Mouse (Mus musculus) CH12.LX (cell line): ENCODE data around the gene Fam186b.

Experiments
- CTCF ChIP-seq, 2 experiments: IDR thresholded peaks in 1 of 2; conservative IDR thresholded peaks in 1 of 2; 2 replicates each; pipeline ENCODE4 v1.5.1; 2011 to 2012; ENCODE audit warnings: low read depth in 2 of 2, low read length in 2 of 2, improper control_type of control experiment in 1 of 2, inconsistent platforms in 1 of 2, mild to moderate bottlenecking in 1 of 2, moderate library complexity in 1 of 2
- E2F4 ChIP-seq: IDR thresholded peaks from 2 replicates; pipeline ENCODE4 v1.6.1; 2011; ENCODE audit warnings: low read depth, low read length, improper control_type of control experiment; ENCODE audit not compliant: insufficient replicate concordance
- GABPA ChIP-seq: IDR thresholded peaks from 2 replicates; pipeline ENCODE4 v1.6.1; 2012; ENCODE audit warnings: low read depth, low read length, improper control_type of control experiment, inconsistent platforms; ENCODE audit not compliant: insufficient replicate concordance
- MAX ChIP-seq: IDR thresholded peaks from 2 replicates; pipeline ENCODE4 v1.6.1; 2011; ENCODE audit warnings: low read length, improper control_type of control experiment
- MAZ ChIP-seq: IDR thresholded peaks from 2 replicates; pipeline ENCODE4 v1.6.1; 2012; ENCODE audit warnings: low read depth, mild to moderate bottlenecking, inconsistent platforms, low read length, improper control_type of control experiment, moderate library complexity
- NRF1 ChIP-seq: IDR thresholded peaks from 2 replicates; pipeline ENCODE4 v1.6.1; 2014; ENCODE audit warnings: low read depth, mild to moderate bottlenecking, inconsistent platforms, low read length, improper control_type of control experiment, moderate library complexity
- PAX5 ChIP-seq: IDR thresholded peaks from 2 replicates; pipeline ENCODE4 v1.6.1; 2012; ENCODE audit warnings: low read length, inconsistent platforms, mixed read lengths
- POLR2A ChIP-seq: IDR thresholded peaks from 2 replicates; pipeline ENCODE4 v1.6.1; 2011; ENCODE audit warnings: low read depth, mild to moderate bottlenecking, improper control_type of control experiment, low read length
- UBTF ChIP-seq: IDR thresholded peaks from 2 replicates; pipeline ENCODE4 v1.6.1; 2012; ENCODE audit warnings: low read depth, mild to moderate bottlenecking, inconsistent platforms, low read length, improper control_type of control experiment, moderate library complexity
- ZKSCAN1 ChIP-seq: IDR thresholded peaks from 2 replicates; pipeline ENCODE4 v1.6.1; 2012; ENCODE audit warnings: low read depth, inconsistent platforms, low read length, improper control_type of control experiment, borderline replicate concordance
- ZMIZ1 ChIP-seq: IDR thresholded peaks from 2 replicates; pipeline ENCODE4 v1.6.1; 2012; ENCODE audit warnings: low read depth, mild to moderate bottlenecking, inconsistent platforms, low read length, improper control_type of control experiment

DNA sequence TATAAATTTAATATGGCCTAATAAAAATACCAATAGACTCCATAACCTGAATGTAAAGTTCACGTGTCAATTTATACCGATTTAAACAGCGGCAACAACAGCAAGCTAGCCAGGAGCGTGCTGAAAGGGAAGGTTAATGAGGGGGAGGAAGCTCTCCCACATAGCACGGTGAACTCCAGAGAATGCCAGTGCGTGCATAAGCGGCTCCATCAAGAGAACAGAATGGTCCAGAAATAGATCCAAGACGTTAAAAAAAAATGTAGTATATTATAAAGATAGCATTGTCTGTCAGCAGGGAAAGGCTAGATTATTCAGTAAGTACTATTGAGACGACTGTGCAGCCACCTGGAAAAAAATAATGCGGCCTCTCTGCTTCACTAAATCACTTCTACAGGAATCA lies 33.0 kb downstream of the Fam186b start:
- no peak for TF ChIP-seq CTCF (conservative IDR thresholded peaks at IDR 0.05 in 1 of 2, IDR thresholded peaks at IDR 0.05 in 1 of 2; ENCODE audit: low read depth in 2 of 2, low read length in 2 of 2)
- TF ChIP-seq UBTF = no peak
- no peak for TF ChIP-seq GABPA
- TF ChIP-seq NRF1 = no peak
- no peak for TF ChIP-seq MAZ
- TF ChIP-seq ZMIZ1 = no peak
- TF ChIP-seq POLR2A = no peak
- TF ChIP-seq PAX5 = no peak
- TF ChIP-seq MAX = no peak
- TF ChIP-seq E2F4 = no peak
- TF ChIP-seq ZKSCAN1 = no peak
